Mouse (Mus musculus) liver, embryonic 12.5 days (tissue): ENCODE results near the gene Pgbd1. TPM values are rescaled to one million over a fixed set of nuclear protein-coding genes. Genes with fewer than 3 reads are reported as not detected.
"Not testable (repeated sequence)": the region's sequence is repeated elsewhere in the genome, so short reads cannot be mapped to it uniquely, and the experiment has no call there.

Source experiments
- ATAC-seq: fragments of 200-750 bp; cut with Nextera tagmentation; 2 replicates; pipeline ENCODE4 v1.8.0; 2017; ENCODE audit warnings: moderate number of reproducible peaks, mild to moderate bottlenecking, moderate library complexity
- H3K27ac ChIP-seq: fragments of 300-500 bp; sonication (generic); 2 replicates; pipeline ENCODE4 v1.5.1; 2016; ENCODE audit warnings: mild to moderate bottlenecking
- H3K27me3 ChIP-seq: fragments of 300-500 bp; sonication (generic); replicated peaks from 2 replicates; pipeline ENCODE4 v1.6.1; 2016; ENCODE audit warnings: mild to moderate bottlenecking, moderate library complexity
- H3K36me3 ChIP-seq: fragments of 300-500 bp; sonication (generic); 2 replicates; pipeline ENCODE4 v1.6.1; 2016; ENCODE audit warnings: mild to moderate bottlenecking, moderate library complexity
- H3K4me1 ChIP-seq: fragments of 300-500 bp; sonication (generic); 2 replicates; pipeline ENCODE4 v1.6.1; 2016
- H3K4me2 ChIP-seq: fragments of 300-500 bp; sonication (generic); 2 replicates; pipeline ENCODE4 v1.6.1; 2016; ENCODE audit warnings: mild to moderate bottlenecking, moderate library complexity
- H3K4me3 ChIP-seq: fragments of 300-500 bp; sonication (generic); 2 replicates; pipeline ENCODE4 v1.5.1; 2016; ENCODE audit warnings: mild to moderate bottlenecking, moderate library complexity
- H3K9ac ChIP-seq: fragments of 300-500 bp; sonication (generic); 2 replicates; pipeline ENCODE4 v1.6.1; 2016; ENCODE audit warnings: mild to moderate bottlenecking, moderate library complexity
- H3K9me3 ChIP-seq: fragments of 300-500 bp; sonication (generic); replicated peaks from 2 replicates; pipeline ENCODE4 v1.6.1; 2016; ENCODE audit warnings: mild to moderate bottlenecking, moderate library complexity
- WGBS: fragments of 180-500 bp; shearing (Covaris S2); methylation state at CpG from one replicate; pipeline ENCODE4 v1.1.7; 2016; ENCODE audit not compliant: insufficient replicate concordance; 5-methylcytosine and 5-hydroxymethylcytosine counted together
- polyA plus RNA-seq: library from polyadenylated mRNA; unstranded; fragments of >200 nt; fragmentation: Nextera tagmentation; extraction: Ambion mirVana; gene quantifications from 2 replicates; pipeline ENCODE4 v1.2.1, GENCODE M21; 2016

Pgbd1 gene
- polyA plus RNA-seq, 1 experiment from 2014 or later = 2.1 TPM

GRCm38 (mm10) chr13:21414231-21415212 is 26.3 kb downstream of the Pgbd1 start:
- H3K9ac ChIP-seq = peak overlapping the region; percentile 65
- no peaks in the 10 kb centered on the region for H3K27me3 ChIP-seq
- peaks cover 66% of the 10 kb centered on the region for H3K4me1 ChIP-seq
- ATAC-seq = peak; percentile 81
- no peaks in the 10 kb centered on the region for H3K9me3 ChIP-seq
- H3K4me3 ChIP-seq = peak overlapping the region; percentile 8; the same call in 1 of the 2 replicates
- peak overlapping the region; percentile 97 for H3K27ac ChIP-seq
- H3K36me3 ChIP-seq = no peaks in the 10 kb centered on the region
- peak overlapping the region; percentile 65 for H3K4me2 ChIP-seq
- WGBS = 31% methylated on average over 14 of the region's 15 CpGs

GRCm38 (mm10) chr13:21408805-21409459 is 31.9 kb downstream of the Pgbd1 start:
- no peaks in the 10 kb centered on the region for H3K27me3 ChIP-seq
- H3K36me3 ChIP-seq = no peaks in the 10 kb centered on the region
- H3K9ac ChIP-seq = peak overlapping the region; percentile 75
- no peaks in the 10 kb centered on the region for H3K9me3 ChIP-seq
- peaks cover 31% of the 10 kb centered on the region for H3K4me1 ChIP-seq
- peak overlapping the region; percentile 56 for H3K4me3 ChIP-seq
- peak overlapping the region; percentile 78 for H3K27ac ChIP-seq
- WGBS = 58% methylated on average over 11 of the region's 11 CpGs
- peak overlapping the region; percentile 78 for H3K4me2 ChIP-seq
- no peak for ATAC-seq

GRCm38 (mm10) chr13:21407969-21408804 is 32.7 kb downstream of the Pgbd1 start:
- peak; percentile 86 for ATAC-seq
- H3K4me2 ChIP-seq = peak overlapping the region; percentile 78
- peaks cover 26% of the 10 kb centered on the region for H3K4me1 ChIP-seq
- peak overlapping the region; percentile 56 for H3K4me3 ChIP-seq
- H3K9me3 ChIP-seq = no peaks in the 10 kb centered on the region
- H3K36me3 ChIP-seq = no peaks in the 10 kb centered on the region
- WGBS = 3% methylated on average over 27 of the region's 27 CpGs
- H3K27me3 ChIP-seq = no peaks in the 10 kb centered on the region
- H3K9ac ChIP-seq = peak overlapping the region; percentile 75
- peak overlapping the region; percentile 78 for H3K27ac ChIP-seq

GRCm38 (mm10) chr13:21407341-21407740 is 33.5 kb downstream of the Pgbd1 start:
- Histone ChIP-seq H3K9me3 (no peaks in the 10 kb centered on the region), H3K27ac (no peak overlapping the region; the same call in 1 of the 2 replicates), H3K4me3 (no peak overlapping the region), H3K4me1 (peaks cover 22% of the 10 kb centered on the region), H3K4me2 (peak overlapping the region; percentile 78), H3K36me3 (no peaks in the 10 kb centered on the region), H3K27me3 (no peaks in the 10 kb centered on the region), H3K9ac (no peak overlapping the region)
- 77% methylated on average over 11 of the region's 11 CpGs for WGBS
- ATAC-seq = no peak

- H3K4me1 ChIP-seq = peaks cover 38% of the 10 kb centered on the region
- peak; percentile 38; the same call in 1 of the 2 replicates for ATAC-seq
- no peaks in the 10 kb centered on the region for H3K9me3 ChIP-seq
- peak overlapping the region; percentile 82 for H3K4me3 ChIP-seq
- no peaks in the 10 kb centered on the region for H3K27me3 ChIP-seq
- peak overlapping the region; percentile 80 for H3K4me2 ChIP-seq
- WGBS = 0% methylated on average over 2 of the region's 2 CpGs
- H3K27ac ChIP-seq = peak overlapping the region; percentile 82
- peaks cover 22% of the 10 kb centered on the region for H3K36me3 ChIP-seq
- peak overlapping the region; percentile 84 for H3K9ac ChIP-seq
Observed at GRCm38 (mm10) chr13:21402848-21403247, 38.0 kb downstream of the Pgbd1 start.

GRCm38 (mm10) chr13:21402287-21402846 is 38.5 kb downstream of the Pgbd1 start, which contains the start of gene Zkscan3:
Zkscan3 (minus strand) TSS chr13:21402755.
- Histone ChIP-seq H3K4me1 (peaks cover 33% of the 10 kb centered on the region), H3K9ac (peak within 1 kb of the TSS; percentile 84), H3K4me3 (peak within 1 kb of the TSS; percentile 82), H3K27me3 (no peaks in the 10 kb centered on the region), H3K9me3 (no peaks in the 10 kb centered on the region), H3K27ac (peak within 1 kb of the TSS; percentile 82), H3K4me2 (peak within 1 kb of the TSS; percentile 80), H3K36me3 (peaks cover 22% of the 10 kb centered on the region)
- WGBS = under 1% methylated on average over 35 of the region's 35 CpGs
- peak; percentile 96 for ATAC-seq

GRCm38 (mm10) chr13:21401636-21402286 is 39.1 kb downstream of the Pgbd1 start:
- no peaks in the 10 kb centered on the region for H3K27me3 ChIP-seq
- peak overlapping the region; percentile 82 for H3K4me3 ChIP-seq
- peak; percentile 61 for ATAC-seq
- peak overlapping the region; percentile 80 for H3K4me2 ChIP-seq
- peaks cover 25% of the 10 kb centered on the region for H3K36me3 ChIP-seq
- peak overlapping the region; percentile 84 for H3K9ac ChIP-seq
- H3K27ac ChIP-seq = peak overlapping the region; percentile 82
- H3K4me1 ChIP-seq = peaks cover 32% of the 10 kb centered on the region
- 7% methylated on average over 12 of the region's 12 CpGs for WGBS
- no peaks in the 10 kb centered on the region for H3K9me3 ChIP-seq

- no peak for ATAC-seq
- 66% methylated on average over 3 of the region's 3 CpGs for WGBS
Observed at GRCm38 (mm10) chr13:21401166-21401565, 39.7 kb downstream of the Pgbd1 start.

GRCm38 (mm10) chr13:21397486-21397885 is 43.4 kb downstream of the Pgbd1 start:
- no peak overlapping the region for H3K27ac ChIP-seq
- no peak for ATAC-seq

More at GRCm38 (mm10) chr13:21401166-21401565, 39.7 kb downstream of the Pgbd1 start:
- Histone ChIP-seq H3K9me3 (no peaks in the 10 kb centered on the region), H3K27me3 (no peaks in the 10 kb centered on the region), H3K9ac (peak overlapping the region; percentile 84), H3K36me3 (peaks cover 31% of the 10 kb centered on the region), H3K27ac (peak overlapping the region; percentile 82; the same call in 1 of the 2 replicates), H3K4me2 (peak overlapping the region; percentile 80), H3K4me1 (peaks cover 32% of the 10 kb centered on the region), H3K4me3 (peak overlapping the region; percentile 82)

GRCm38 (mm10) chr13:21396048-21396447 is 44.8 kb downstream of the Pgbd1 start:
- H3K27ac ChIP-seq, ATAC-seq, H3K4me2 ChIP-seq, H3K9me3 ChIP-seq, H3K4me3 ChIP-seq, H3K27me3 ChIP-seq, H3K9ac ChIP-seq: not testable (repeated sequence)
- 91% methylated on average over 18 of the region's 18 CpGs for WGBS
- peaks cover 79% of the 10 kb centered on the region for H3K36me3 ChIP-seq
- peaks cover 21% of the 10 kb centered on the region for H3K4me1 ChIP-seq

More at GRCm38 (mm10) chr13:21397486-21397885, 43.4 kb downstream of the Pgbd1 start:
- H3K4me2 ChIP-seq = no peak overlapping the region
- H3K9ac ChIP-seq = no peak overlapping the region
- H3K9me3 ChIP-seq = no peaks in the 10 kb centered on the region
- no peak overlapping the region for H3K4me3 ChIP-seq
- peaks cover 27% of the 10 kb centered on the region for H3K4me1 ChIP-seq
- H3K36me3 ChIP-seq = peaks cover 66% of the 10 kb centered on the region
- H3K27me3 ChIP-seq = no peaks in the 10 kb centered on the region
- 72% methylated on average over 2 of the region's 2 CpGs for WGBS
